Mouse (Mus musculus) neural tube, embryonic 11.5 days (tissue): Measurements from ENCODE around the gene Sox18. TPM values are rescaled to one million over a fixed set of nuclear protein-coding genes. Genes with fewer than 3 reads are reported as not detected.

Source experiments
- ATAC-seq: fragments of 200-750 bp; cut with Nextera tagmentation; 2 replicates; pipeline ENCODE4 v1.8.0; 2017; ENCODE audit warnings: moderate number of reproducible peaks, mild to moderate bottlenecking, moderate TSS enrichment, moderate library complexity; ENCODE audit not compliant: insufficient read depth, low FRiP score, low TSS enrichment
- DNase-seq: peaks from one replicate; pipeline ENCODE4 v3.0.0-alpha.2; 2015; ENCODE audit warnings: low spot score
- H3K27ac ChIP-seq: fragments of 300-500 bp; sonication (generic); 2 replicates; pipeline ENCODE4 v1.5.1; 2014; ENCODE audit warnings: low read depth, mild to moderate bottlenecking, low read length
- H3K27me3 ChIP-seq: fragments of 300-500 bp; sonication (generic); 2 replicates; pipeline ENCODE4 v1.6.1; 2014; ENCODE audit warnings: mild to moderate bottlenecking, low read length, mixed read lengths; ENCODE audit not compliant: control insufficient read depth, insufficient read depth
- H3K36me3 ChIP-seq: fragments of 300-500 bp; sonication (generic); 2 replicates; pipeline ENCODE4 v1.6.1; 2014; ENCODE audit warnings: mild to moderate bottlenecking, low read length, moderate library complexity, mixed read lengths; ENCODE audit not compliant: control insufficient read depth, insufficient read depth
- H3K4me1 ChIP-seq: fragments of 300-500 bp; sonication (generic); 2 replicates; pipeline ENCODE4 v1.6.1; 2014; ENCODE audit warnings: low read length, mixed read lengths; ENCODE audit not compliant: control insufficient read depth, insufficient read depth
- H3K4me2 ChIP-seq: fragments of 300-500 bp; sonication (generic); 2 replicates; pipeline ENCODE4 v1.6.1; 2014; ENCODE audit warnings: low read depth, mild to moderate bottlenecking, moderate library complexity
- H3K4me3 ChIP-seq: fragments of 300-500 bp; sonication (generic); 2 replicates; pipeline ENCODE4 v1.5.1; 2014; ENCODE audit warnings: low read depth, low read length
- H3K9ac ChIP-seq: fragments of 300-500 bp; sonication (generic); 2 replicates; pipeline ENCODE4 v1.6.1; 2014; ENCODE audit warnings: mild to moderate bottlenecking, low read length
- H3K9me3 ChIP-seq: fragments of 300-500 bp; sonication (generic); 2 replicates; pipeline ENCODE4 v1.6.1; 2016; ENCODE audit warnings: low read length; ENCODE audit not compliant: control insufficient read depth
- WGBS: fragments of 180-500 bp; shearing (Covaris S2); extraction: QIAGEN DNeasy Blood & Tissue Kit; methylation state at CpG from one replicate; pipeline ENCODE4 v1.1.7; 2014; 5-methylcytosine and 5-hydroxymethylcytosine counted together
- polyA plus RNA-seq: library from polyadenylated mRNA; unstranded; fragments of >200 nt; fragmentation: Nextera tagmentation; extraction: Ambion mirVana; gene quantifications from 2 replicates; pipeline ENCODE4 v1.2.1, GENCODE M21; 2014

The Sox18 gene
- polyA plus RNA-seq, 1 experiment from 2014 or later = 18.1 TPM

DNA sequence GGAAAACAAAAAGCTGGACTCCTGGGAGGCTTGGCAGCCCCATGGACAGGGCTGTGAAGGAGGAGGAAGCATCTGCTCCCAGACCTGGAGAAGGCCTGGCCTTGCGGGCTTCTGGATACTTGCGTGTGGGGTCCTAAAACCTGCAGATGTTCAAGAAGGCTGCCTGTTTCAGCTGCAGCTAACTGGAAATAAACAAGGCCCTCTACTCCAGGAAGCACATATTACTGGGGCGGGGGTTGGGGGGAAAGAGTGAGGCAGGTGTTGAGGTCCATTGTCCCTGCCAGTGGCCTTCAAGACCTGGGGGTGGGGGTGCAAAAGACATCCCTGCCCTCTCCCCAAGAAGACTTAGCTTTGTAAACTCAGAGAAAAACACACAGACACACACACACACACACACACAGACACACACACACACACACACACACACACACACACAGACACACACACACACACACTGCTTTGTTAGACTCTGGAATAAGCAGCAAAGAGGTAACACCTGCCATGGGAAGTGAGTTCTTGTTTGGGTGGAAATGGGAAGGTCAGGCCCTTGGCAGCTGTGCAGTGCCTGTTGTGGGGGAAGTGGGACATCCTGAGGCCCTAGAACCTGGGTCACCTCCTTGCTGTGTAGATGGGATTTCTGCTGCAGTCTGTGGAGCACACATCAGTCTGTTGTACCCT, 8.7 kb downstream of the Sox18 start:
- WGBS = 90% methylated on average over 3 of the region's 3 CpGs
- Histone ChIP-seq H3K9ac (no peak overlapping the region), H3K36me3 (no peaks in the 10 kb centered on the region), H3K27ac (no peak overlapping the region), H3K4me3 (no peak overlapping the region), H3K9me3 (no peaks in the 10 kb centered on the region), H3K4me1 (no peaks in the 10 kb centered on the region), H3K4me2 (no peak overlapping the region), H3K27me3 (no peaks in the 10 kb centered on the region)
- no peak for ATAC-seq
- no peak for DNase-seq

- DNase-seq (peak; percentile 70), ATAC-seq (peak; percentile 71; the same call in 1 of the 2 replicates)
- Histone ChIP-seq H3K9me3 (no peaks in the 10 kb centered on the region), H3K4me1 (no peaks in the 10 kb centered on the region), H3K27me3 (no peaks in the 10 kb centered on the region), H3K36me3 (peaks cover 7% of the 10 kb centered on the region), H3K4me2 (no peak overlapping the region), H3K27ac (no peak overlapping the region), H3K4me3 (no peak overlapping the region), H3K9ac (no peak overlapping the region)
- 15% methylated on average over 9 of the region's 9 CpGs for WGBS
Observed at GRCm38 (mm10) chr2:181659609-181660055, 11.8 kb downstream of the Sox18 start.

GRCm38 (mm10) chr2:181658930-181659555, 12.4 kb downstream of the Sox18 start:
- Histone ChIP-seq H3K9me3 (no peaks in the 10 kb centered on the region), H3K4me2 (no peak overlapping the region), H3K27ac (no peak overlapping the region), H3K27me3 (no peaks in the 10 kb centered on the region), H3K4me3 (no peak overlapping the region), H3K4me1 (no peaks in the 10 kb centered on the region), H3K9ac (no peak overlapping the region), H3K36me3 (peaks cover 8% of the 10 kb centered on the region)
- DNase-seq = peak; percentile 37
- WGBS = 32% methylated on average over 17 of the region's 17 CpGs
- ATAC-seq = no peak

GRCm38 (mm10) chr2:181658528-181658927, 12.9 kb downstream of the Sox18 start:
- H3K4me3 ChIP-seq = no peak overlapping the region
- H3K4me2 ChIP-seq = no peak overlapping the region
- H3K9ac ChIP-seq = no peak overlapping the region
- H3K27ac ChIP-seq = no peak overlapping the region
- no peak for ATAC-seq
- H3K4me1 ChIP-seq = no peaks in the 10 kb centered on the region
- DNase-seq = no peak
- no peaks in the 10 kb centered on the region for H3K9me3 ChIP-seq
- 85% methylated on average over 7 of the region's 7 CpGs for WGBS
- peaks cover 10% of the 10 kb centered on the region for H3K36me3 ChIP-seq
- H3K27me3 ChIP-seq = no peaks in the 10 kb centered on the region

- Histone ChIP-seq H3K4me2 (no peak overlapping the region), H3K27me3 (no peaks in the 10 kb centered on the region), H3K9ac (no peak overlapping the region), H3K4me3 (no peak overlapping the region), H3K4me1 (no peaks in the 10 kb centered on the region), H3K9me3 (no peaks in the 10 kb centered on the region), H3K27ac (no peak overlapping the region), H3K36me3 (peaks cover 10% of the 10 kb centered on the region)
- ATAC-seq (no peak), DNase-seq (no peak)
- 85% methylated on average over 2 of the region's 2 CpGs for WGBS
Observed at GRCm38 (mm10) chr2:181657441-181657840, 14.0 kb downstream of the Sox18 start.

DNA sequence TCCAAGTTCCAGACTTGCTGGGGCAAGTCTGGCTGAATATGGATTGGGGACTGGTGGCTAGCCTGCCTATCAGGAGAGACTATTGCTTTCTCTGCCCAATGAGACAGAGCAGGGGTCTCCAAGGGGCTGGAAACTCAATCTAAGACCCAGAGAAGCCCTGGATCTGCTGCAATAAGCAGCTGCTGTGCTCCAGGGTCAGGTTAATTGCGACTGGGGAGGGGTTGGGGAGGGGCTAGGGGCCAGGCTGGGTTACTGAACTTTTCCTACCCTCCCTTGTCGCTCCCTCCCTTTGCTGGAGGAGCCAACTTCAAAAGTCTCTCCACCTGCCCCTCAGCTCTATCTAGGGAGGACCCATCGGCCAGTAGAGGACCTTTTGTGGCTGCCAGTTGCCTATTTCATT, 14.7 kb downstream of the Sox18 start, which contains the start of gene Gm29797:
TSS of gene Gm29797 (plus strand) at position 301 of the 400 bp plus-strand sequence.
- Histone ChIP-seq H3K4me1 (no peaks in the 10 kb centered on the region), H3K27me3 (no peaks in the 10 kb centered on the region), H3K36me3 (peaks cover 12% of the 10 kb centered on the region)

DNA sequence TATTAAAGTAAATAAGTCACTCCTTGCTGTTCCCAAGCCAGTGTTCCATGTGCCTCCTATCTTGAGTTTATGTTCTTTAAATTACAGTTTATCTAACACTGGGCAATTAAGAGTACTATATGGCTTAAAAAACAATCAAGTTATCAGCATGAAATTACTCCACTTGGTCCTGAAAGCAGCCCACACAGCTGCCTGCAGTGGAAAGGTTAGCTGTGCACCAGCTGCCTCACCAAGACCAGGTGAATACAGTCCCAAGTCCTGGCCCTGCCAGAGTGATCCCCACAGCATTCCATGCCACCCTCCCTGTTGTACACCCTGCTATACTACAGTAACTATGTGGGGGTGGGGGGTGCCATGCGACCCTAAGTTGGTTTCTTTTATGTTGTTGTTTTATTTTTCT, 17.9 kb downstream of the Sox18 start:
- 86% methylated on average over 1 of the region's 1 CpGs for WGBS
- H3K4me1 ChIP-seq = no peaks in the 10 kb centered on the region
- ATAC-seq = no peak

More for the DNA sequence above, 14.7 kb downstream of the Sox18 start, which contains the start of gene Gm29797:
- H3K27ac ChIP-seq = no peak within 1 kb of the TSS
- WGBS = 60% methylated on average over 3 of the region's 3 CpGs
- no peak within 1 kb of the TSS for H3K4me2 ChIP-seq
- H3K4me3 ChIP-seq = no peak within 1 kb of the TSS
- H3K9ac ChIP-seq = no peak within 1 kb of the TSS
- no peaks in the 10 kb centered on the region for H3K9me3 ChIP-seq
- ATAC-seq (no peak), DNase-seq (no peak)

GRCm38 (mm10) chr2:181653065-181653464, 18.4 kb downstream of the Sox18 start:
- Histone ChIP-seq H3K4me3 (no peak overlapping the region), H3K9ac (no peak overlapping the region), H3K36me3 (peaks cover 20% of the 10 kb centered on the region), H3K4me1 (no peaks in the 10 kb centered on the region), H3K9me3 (no peaks in the 10 kb centered on the region), H3K27ac (no peak overlapping the region), H3K4me2 (no peak overlapping the region), H3K27me3 (no peaks in the 10 kb centered on the region)
- DNase-seq (no peak), ATAC-seq (no peak)

More for the DNA sequence above, 17.9 kb downstream of the Sox18 start:
- H3K4me2 ChIP-seq = no peak overlapping the region
- no peaks in the 10 kb centered on the region for H3K9me3 ChIP-seq
- no peaks in the 10 kb centered on the region for H3K27me3 ChIP-seq
- H3K36me3 ChIP-seq = peaks cover 20% of the 10 kb centered on the region
- no peak for DNase-seq
- no peak overlapping the region for H3K27ac ChIP-seq
- H3K4me3 ChIP-seq = no peak overlapping the region
- H3K9ac ChIP-seq = no peak overlapping the region

DNA sequence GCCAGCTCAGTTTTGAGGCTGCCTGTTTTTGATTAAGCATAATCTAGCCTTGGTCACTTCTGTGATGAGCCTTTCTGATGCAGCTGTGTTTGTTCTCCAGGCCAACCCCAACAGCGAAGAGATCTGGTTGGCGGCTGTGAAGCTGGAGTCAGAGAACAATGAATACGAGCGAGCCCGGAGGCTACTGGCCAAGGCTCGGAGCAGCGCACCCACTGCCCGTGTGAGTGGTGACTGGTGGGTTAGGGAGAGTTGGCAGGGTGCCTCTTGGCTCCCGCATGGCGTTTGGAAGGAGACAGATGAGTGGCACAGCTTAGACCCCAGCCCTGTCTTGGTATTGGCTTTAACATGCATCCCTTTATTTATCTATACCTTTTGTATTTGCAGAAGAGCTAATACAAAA, 22.5 kb downstream of the Sox18 start:
- H3K4me2 ChIP-seq = no peak overlapping the region
- peaks cover 12% of the 10 kb centered on the region for H3K36me3 ChIP-seq
- no peaks in the 10 kb centered on the region for H3K9me3 ChIP-seq
- H3K4me1 ChIP-seq = no peaks in the 10 kb centered on the region
- H3K27me3 ChIP-seq = no peaks in the 10 kb centered on the region
- H3K4me3 ChIP-seq = no peak overlapping the region
- no peak for ATAC-seq
- no peak overlapping the region for H3K9ac ChIP-seq
- DNase-seq = no peak
- WGBS = 95% methylated on average over 10 of the region's 10 CpGs
- H3K27ac ChIP-seq = no peak overlapping the region
